Mouse (Mus musculus): ENCODE results near the gene Gm21887. TPM values are rescaled to one million over a fixed set of nuclear protein-coding genes. Genes with fewer than 3 reads are reported as not detected.
"Not testable (repeated sequence)": the region's sequence is repeated elsewhere in the genome, so short reads cannot be mapped to it uniquely, and the experiment has no call there.

Gm21887 gene
- total RNA-seq, 2 experiments from 2014 or later, result 80.7 to 105 TPM

- ATAC-seq (replicated peaks; ENCODE audit: low FRiP score, low TSS enrichment, poor library complexity, severe bottlenecking), result not testable (repeated sequence)
These were observed 1.9 kb upstream of the Gm21887 start for GRCm38 (mm10) chrX:170007375-170008178.

- ATAC-seq (replicated peaks; ENCODE audit: low FRiP score, low TSS enrichment, poor library complexity, severe bottlenecking), result not testable (repeated sequence)
These were observed 1.3 kb upstream of the Gm21887 start for GRCm38 (mm10) chrX:170008179-170008467.

GRCm38 (mm10) chrX:170008584-170008983 is 875 bp upstream of the Gm21887 start:
- ATAC-seq (replicated peaks; ENCODE audit: low FRiP score, low TSS enrichment, poor library complexity, severe bottlenecking), result not testable (repeated sequence)

- ATAC-seq (replicated peaks; ENCODE audit: low FRiP score, low TSS enrichment, poor library complexity, severe bottlenecking), result peak; percentile 87
These were observed 352 bp downstream of the Gm21887 start for GRCm38 (mm10) chrX:170009801-170010221.

GRCm38 (mm10) chrX:170010581-170011528 is 1.4 kb downstream of the Gm21887 start:
- peak; percentile 44 for ATAC-seq (replicated peaks; ENCODE audit: low FRiP score, low TSS enrichment, poor library complexity, severe bottlenecking)

- not testable (repeated sequence) for ATAC-seq (replicated peaks; ENCODE audit: low FRiP score, low TSS enrichment, poor library complexity, severe bottlenecking)
These were observed 2.0 kb downstream of the Gm21887 start for GRCm38 (mm10) chrX:170011529-170011879.

GRCm38 (mm10) chrX:170013421-170013820 is 4.0 kb downstream of the Gm21887 start:
- ATAC-seq (replicated peaks; ENCODE audit: low FRiP score, low TSS enrichment, poor library complexity, severe bottlenecking), result not testable (repeated sequence)

GRCm38 (mm10) chrX:170014038-170014437 is 4.6 kb downstream of the Gm21887 start:
- not testable (repeated sequence) for ATAC-seq (replicated peaks; ENCODE audit: low FRiP score, low TSS enrichment, poor library complexity, severe bottlenecking)

GRCm38 (mm10) chrX:170015883-170016282 is 6.4 kb downstream of the Gm21887 start:
- not testable (repeated sequence) for ATAC-seq (replicated peaks; ENCODE audit: low FRiP score, low TSS enrichment, poor library complexity, severe bottlenecking)

- ATAC-seq (replicated peaks; ENCODE audit: low FRiP score, low TSS enrichment, poor library complexity, severe bottlenecking), result peak; percentile 65
These were observed 8.1 kb downstream of the Gm21887 start for GRCm38 (mm10) chrX:170017333-170018245.

GRCm38 (mm10) chrX:170018571-170019218 is 9.2 kb downstream of the Gm21887 start:
- ATAC-seq (replicated peaks; ENCODE audit: low FRiP score, low TSS enrichment, poor library complexity, severe bottlenecking), result peak; percentile 55

GRCm38 (mm10) chrX:170019219-170019953 is 9.9 kb downstream of the Gm21887 start:
- peak; percentile 51 for ATAC-seq (replicated peaks; ENCODE audit: low FRiP score, low TSS enrichment, poor library complexity, severe bottlenecking)

- peak; percentile 8; the same call in 1 of the 2 replicates for ATAC-seq (replicated peaks; ENCODE audit: low FRiP score, low TSS enrichment, poor library complexity, severe bottlenecking)
These were observed 10.7 kb downstream of the Gm21887 start for GRCm38 (mm10) chrX:170019954-170020689.

- peak; percentile 22 for ATAC-seq (replicated peaks; ENCODE audit: low FRiP score, low TSS enrichment, poor library complexity, severe bottlenecking)
These were observed 11.2 kb downstream of the Gm21887 start for GRCm38 (mm10) chrX:170020690-170021050.

GRCm38 (mm10) chrX:170021205-170021604 is 11.7 kb downstream of the Gm21887 start:
- not testable (repeated sequence) for ATAC-seq (replicated peaks; ENCODE audit: low FRiP score, low TSS enrichment, poor library complexity, severe bottlenecking)

GRCm38 (mm10) chrX:170021750-170022461 is 12.4 kb downstream of the Gm21887 start:
- ATAC-seq (replicated peaks; ENCODE audit: low FRiP score, low TSS enrichment, poor library complexity, severe bottlenecking), result 0 out of 2 replicates have a peak, but pooled peaks have one; percentile 4

Data from megakaryocyte-erythroid progenitor cell, adult 5-6 weeks (primary cell).